Mouse (Mus musculus): ENCODE measurements around the gene Bcan. TPM values are rescaled to one million over a fixed set of nuclear protein-coding genes. Genes with fewer than 3 reads are reported as not detected.

The Bcan gene
- not detected for polyA plus RNA-seq (2017; shearing (Covaris generic))

GRCm38 (mm10) chr3:88000181-88000580 lies at the start of gene Bcan:
Bcan (minus strand) TSS chr3:88000230.

GRCm38 (mm10) chr3:88042661-88043421 lies 42.8 kb upstream of the Bcan start, which contains the start of gene Gpatch4:
Gpatch4 (plus strand) TSS chr3:88043108.

GRCm38 (mm10) chr3:88027434-88028186 lies 27.6 kb upstream of the Bcan start, which contains the start of gene Hapln2:
Hapln2 (minus strand) TSS chr3:88027583.

GRCm38 (mm10) chr3:87970939-87971488 lies 29.0 kb downstream of the Bcan start, which contains the start of gene Nes:
Nes (plus strand) TSS chr3:87971078.

GRCm38 (mm10) chr3:87948378-87949265 lies 51.4 kb downstream of the Bcan start, which contains the start of gene Crabp2:
Crabp2 (plus strand) TSS chr3:87948666.

Other genes starting within 250 kb of the Bcan start
- gene Ntrk1, start 205.1 kb downstream of the Bcan start, polyA plus RNA-seq (2017; shearing (Covaris generic)): not detected
- 0.71 TPM for gene Insrr, start 203.3 kb downstream of the Bcan start, polyA plus RNA-seq (2017; shearing (Covaris generic))
- 122 TPM for gene Pear1, start 175.9 kb downstream of the Bcan start, polyA plus RNA-seq (2017; shearing (Covaris generic))
- 329 TPM for gene Sh2d2a, start 153.5 kb downstream of the Bcan start, polyA plus RNA-seq (2017; shearing (Covaris generic))
- 12.1 TPM for gene Prcc, start 114.6 kb downstream of the Bcan start, polyA plus RNA-seq (2017; shearing (Covaris generic))
- gene Hdgf, start 93.9 kb downstream of the Bcan start, polyA plus RNA-seq (2017; shearing (Covaris generic)): 31.6 TPM
- 147 TPM for gene Mrpl24, start 80.7 kb downstream of the Bcan start, polyA plus RNA-seq (2017; shearing (Covaris generic))
- 8.2 TPM for gene Isg20l2, start 69.9 kb downstream of the Bcan start, polyA plus RNA-seq (2017; shearing (Covaris generic))
- gene Rrnad1, start 69.5 kb downstream of the Bcan start, polyA plus RNA-seq (2017; shearing (Covaris generic)): 24.7 TPM
- gene Crabp2, start 51.6 kb downstream of the Bcan start, polyA plus RNA-seq (2017; shearing (Covaris generic)): not detected
- not detected for gene Nes, start 29.2 kb downstream of the Bcan start, polyA plus RNA-seq (2017; shearing (Covaris generic))
- not detected for gene Hapln2, start 27.4 kb upstream of the Bcan start, polyA plus RNA-seq (2017; shearing (Covaris generic))
- 30.5 TPM for gene Gpatch4, start 42.9 kb upstream of the Bcan start, polyA plus RNA-seq (2017; shearing (Covaris generic))
- gene Naxe, start 58.3 kb upstream of the Bcan start, polyA plus RNA-seq (2017; shearing (Covaris generic)): 102 TPM
- gene Ttc24, start 78.1 kb upstream of the Bcan start, polyA plus RNA-seq (2017; shearing (Covaris generic)): not detected
- 0.97 TPM for gene Iqgap3, start 81.7 kb upstream of the Bcan start, polyA plus RNA-seq (2017; shearing (Covaris generic))
- 27.2 TPM for gene Mef2d, start 142.1 kb upstream of the Bcan start, polyA plus RNA-seq (2017; shearing (Covaris generic))